Mouse (Mus musculus) heart, embryonic 14.5 days (tissue): ENCODE results near the gene Tmem101. TPM values are rescaled to one million over a fixed set of nuclear protein-coding genes. Genes with fewer than 3 reads are reported as not detected.
A peak's percentile ranks its signal among the peaks of the same experiment; 100 is the strongest.

Experiments
- ATAC-seq: fragments of 200-750 bp; cut with Nextera tagmentation; 2 replicates; pipeline ENCODE4 v1.8.0; 2017; ENCODE audit warnings: low read depth, moderate TSS enrichment; ENCODE audit not compliant: insufficient number of reproducible peaks, insufficient read depth, low FRiP score
- H3K27ac ChIP-seq, 2 experiments: fragments of 200-500 bp in 1 of 2; fragments of 300-500 bp in 1 of 2; sonication (generic) in 1 of 2; replicated peaks in 1 of 2; 2 replicates each; pipeline ENCODE4 v1.5.1; 2012 to 2014; ENCODE audit warnings: low read depth in 2 of 2, low read length in 2 of 2, control low read depth in 1 of 2, mild to moderate bottlenecking in 1 of 2, mixed read lengths in 1 of 2; ENCODE audit not compliant: control insufficient read depth in 1 of 2, insufficient read depth in 1 of 2
- H3K27me3 ChIP-seq: fragments of 300-500 bp; sonication (generic); 2 replicates; pipeline ENCODE4 v1.6.1; 2014; ENCODE audit warnings: mild to moderate bottlenecking, low read length, control low read depth; ENCODE audit not compliant: control insufficient read depth, insufficient read depth
- H3K36me3 ChIP-seq: fragments of 300-500 bp; sonication (generic); 2 replicates; pipeline ENCODE4 v1.6.1; 2014; ENCODE audit warnings: mild to moderate bottlenecking, control low read depth, low read length, mixed read lengths; ENCODE audit not compliant: control insufficient read depth, insufficient read depth
- H3K4me1 ChIP-seq, 2 experiments: fragments of 200-500 bp in 1 of 2; fragments of 300-500 bp in 1 of 2; sonication (generic) in 1 of 2; 2 replicates each; pipeline ENCODE4 v1.6.1; 2012 to 2014; ENCODE audit warnings: low read length in 2 of 2, control low read depth in 1 of 2, mixed read lengths in 1 of 2; ENCODE audit not compliant: control insufficient read depth in 2 of 2, insufficient read depth in 2 of 2
- H3K4me2 ChIP-seq: fragments of 300-500 bp; sonication (generic); 2 replicates; pipeline ENCODE4 v1.6.1; 2014; ENCODE audit warnings: mild to moderate bottlenecking, low read length
- H3K4me3 ChIP-seq, 2 experiments: fragments of 200-500 bp in 1 of 2; fragments of 300-500 bp in 1 of 2; sonication (generic) in 1 of 2; 2 replicates each; pipeline ENCODE4 v1.5.1; 2012 to 2014; ENCODE audit warnings: low read length in 2 of 2, mild to moderate bottlenecking in 2 of 2, control low read depth in 1 of 2, low read depth in 1 of 2, moderate library complexity in 1 of 2; ENCODE audit not compliant: control insufficient read depth in 1 of 2, insufficient read depth in 1 of 2
- H3K9ac ChIP-seq: fragments of 300-500 bp; sonication (generic); 2 replicates; pipeline ENCODE4 v1.6.1; 2014; ENCODE audit warnings: mild to moderate bottlenecking, low read length
- H3K9me3 ChIP-seq: fragments of 300-500 bp; sonication (generic); 2 replicates; pipeline ENCODE4 v1.6.1; 2016; ENCODE audit warnings: low read length, control low read depth; ENCODE audit not compliant: control insufficient read depth
- WGBS: fragments of 180-500 bp; shearing (Covaris S2); extraction: QIAGEN DNeasy Blood & Tissue Kit; methylation state at CpG from one replicate; pipeline ENCODE4 v1.1.7; 2014; 5-methylcytosine and 5-hydroxymethylcytosine counted together
- polyA plus RNA-seq: library from polyadenylated mRNA; unstranded; fragments of >200 nt; fragmentation: Nextera tagmentation; extraction: Ambion mirVana; gene quantifications from 2 replicates; pipeline ENCODE4 v1.2.1, GENCODE M21; 2014

Tmem101 gene
- polyA plus RNA-seq, 1 experiment from 2014 or later = 34.1 TPM

DNA sequence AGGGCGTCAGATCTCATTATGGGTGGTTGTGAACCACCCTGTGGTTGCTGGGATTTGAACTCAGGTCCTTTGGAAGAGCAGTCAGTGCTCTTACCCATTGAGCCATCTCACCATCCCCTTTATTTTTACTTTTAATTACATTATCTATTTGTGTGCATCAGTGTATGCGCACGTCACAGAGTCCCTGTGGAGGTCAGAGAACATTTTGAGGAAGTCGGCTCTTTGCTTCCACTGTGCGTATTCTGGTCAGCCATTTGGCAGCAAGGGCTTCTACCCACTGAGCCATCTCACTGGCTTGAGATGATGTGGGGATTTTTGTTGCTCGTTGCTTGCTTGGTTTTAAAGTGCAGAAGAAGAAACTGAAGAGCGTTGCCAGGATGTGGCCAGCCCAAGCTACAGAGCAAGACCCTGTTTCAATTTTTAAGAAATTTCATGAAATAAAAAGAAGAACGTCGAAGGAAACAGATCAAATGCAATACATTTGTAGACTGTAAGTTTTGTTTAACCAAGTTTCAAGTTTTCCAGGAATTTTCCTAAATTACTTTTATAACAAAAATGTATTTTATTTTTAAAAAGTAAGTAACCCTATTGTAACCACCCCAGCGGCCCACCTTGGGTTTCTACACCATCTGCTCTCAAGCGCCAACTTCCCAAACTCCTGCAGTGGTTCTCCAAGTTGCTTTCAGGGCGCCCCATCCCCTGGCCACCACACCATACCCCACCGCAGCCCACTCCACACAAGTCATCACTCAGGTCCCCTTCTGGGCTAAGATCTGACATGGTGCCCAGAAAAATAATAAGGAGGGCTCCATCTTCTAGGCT is 18.4 kb downstream of the Tmem101 start:
- 42% methylated on average over 13 of the region's 13 CpGs for WGBS
- Histone ChIP-seq H3K9ac (0 out of 2 replicates have a peak overlapping the region, but pooled peaks have one; percentile 53), H3K27me3 (peaks cover 8% of the 10 kb centered on the region; the same call in 1 of the 2 replicates), H3K4me3 (peak overlapping the region; percentile 18 to 24), H3K27ac (no peak overlapping the region), H3K36me3 (no peaks in the 10 kb centered on the region), H3K4me2 (peak overlapping the region; percentile 60), H3K9me3 (no peaks in the 10 kb centered on the region), H3K4me1 (peaks cover 0 to 3% of the 10 kb centered on the region in 2 experiments; a peak in 1 of 4 replicates)
- ATAC-seq = no peak

DNA sequence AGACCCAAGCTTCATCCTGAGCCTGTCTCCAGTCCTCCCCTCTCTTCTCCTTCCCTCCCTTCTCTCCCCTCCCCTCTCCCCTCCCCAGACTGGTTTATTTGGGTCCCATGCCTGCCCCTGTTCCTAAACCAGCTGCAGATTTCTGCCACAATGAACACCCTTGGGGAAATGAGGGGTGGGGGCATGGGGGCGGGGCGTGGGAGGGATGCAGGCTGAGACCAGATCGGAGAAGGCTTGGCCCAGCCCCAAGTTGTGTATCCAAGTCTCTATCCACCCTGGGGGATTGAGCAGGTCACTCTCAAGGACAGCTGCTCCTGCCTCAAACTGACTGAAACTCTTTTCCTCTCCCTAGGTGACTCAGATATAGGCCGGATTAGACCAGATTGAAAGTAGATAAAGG is 21.7 kb downstream of the Tmem101 start:
- Histone ChIP-seq H3K9ac (no peak overlapping the region), H3K9me3 (no peaks in the 10 kb centered on the region), H3K4me2 (no peak overlapping the region), H3K27me3 (peaks cover 8% of the 10 kb centered on the region; the same call in 1 of the 2 replicates), H3K36me3 (no peaks in the 10 kb centered on the region), H3K4me1 (peaks cover 0 to 3% of the 10 kb centered on the region in 2 experiments; a peak in 1 of 4 replicates), H3K4me3 (no peak overlapping the region), H3K27ac (no peak overlapping the region)
- WGBS = 20% methylated on average over 4 of the region's 4 CpGs
- no peak for ATAC-seq

DNA sequence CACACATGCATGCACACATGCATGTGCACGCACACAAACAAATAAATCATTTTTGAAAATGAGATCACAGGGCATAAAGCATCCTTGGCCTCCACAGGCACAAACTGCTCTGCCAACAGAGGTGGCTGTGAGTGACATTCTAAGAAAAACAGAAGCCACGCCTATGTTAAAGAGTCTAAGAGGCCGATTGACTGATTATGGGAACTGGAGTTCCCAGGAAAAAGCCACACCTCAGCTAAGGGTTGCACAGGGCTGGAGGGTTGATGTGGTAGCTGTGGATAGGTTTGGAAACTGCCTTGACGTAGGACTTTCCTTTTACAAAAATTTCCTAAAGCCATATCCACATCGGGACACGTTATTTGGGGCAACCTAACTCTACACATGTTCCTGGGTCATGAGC is 38.8 kb downstream of the Tmem101 start:
- no peaks in the 10 kb centered on the region for H3K9me3 ChIP-seq
- WGBS = 72% methylated on average over 6 of the region's 6 CpGs
- no peak overlapping the region for H3K4me2 ChIP-seq
- 0 out of 2 replicates have a peak, but pooled peaks cover 4% of the 10 kb centered on the region for H3K27me3 ChIP-seq
- no peak overlapping the region for H3K9ac ChIP-seq
- H3K4me1 ChIP-seq = no peaks in the 10 kb centered on the region
- H3K36me3 ChIP-seq = no peaks in the 10 kb centered on the region
- ATAC-seq = no peak
- H3K4me3 ChIP-seq = no peak overlapping the region
- no peak overlapping the region for H3K27ac ChIP-seq

DNA sequence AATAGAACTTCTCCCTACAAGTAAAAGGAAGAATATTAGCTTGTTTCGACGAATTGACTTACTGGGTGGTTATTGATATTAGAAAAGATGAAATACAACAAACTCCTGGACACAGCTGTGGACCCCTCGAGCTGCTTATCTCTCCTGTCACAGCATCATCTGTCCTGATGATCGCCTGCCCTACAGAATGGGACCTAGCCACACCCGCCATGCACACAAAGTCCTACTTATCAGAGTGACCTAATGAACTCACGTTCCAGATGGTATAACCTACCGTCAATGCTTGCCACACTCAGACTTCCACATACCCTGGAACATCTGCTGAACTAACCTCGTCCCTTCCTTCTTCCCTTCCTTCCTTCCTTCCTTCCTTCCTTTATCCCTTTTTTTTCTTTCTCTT is 40.0 kb downstream of the Tmem101 start:
- Histone ChIP-seq H3K4me1 (no peaks in the 10 kb centered on the region), H3K27me3 (0 out of 2 replicates have a peak, but pooled peaks cover 4% of the 10 kb centered on the region), H3K4me3 (no peak overlapping the region), H3K4me2 (no peak overlapping the region), H3K9me3 (no peaks in the 10 kb centered on the region), H3K9ac (no peak overlapping the region), H3K36me3 (no peaks in the 10 kb centered on the region), H3K27ac (no peak overlapping the region)
- WGBS = 44% methylated on average over 8 of the region's 8 CpGs
- ATAC-seq = no peak

DNA sequence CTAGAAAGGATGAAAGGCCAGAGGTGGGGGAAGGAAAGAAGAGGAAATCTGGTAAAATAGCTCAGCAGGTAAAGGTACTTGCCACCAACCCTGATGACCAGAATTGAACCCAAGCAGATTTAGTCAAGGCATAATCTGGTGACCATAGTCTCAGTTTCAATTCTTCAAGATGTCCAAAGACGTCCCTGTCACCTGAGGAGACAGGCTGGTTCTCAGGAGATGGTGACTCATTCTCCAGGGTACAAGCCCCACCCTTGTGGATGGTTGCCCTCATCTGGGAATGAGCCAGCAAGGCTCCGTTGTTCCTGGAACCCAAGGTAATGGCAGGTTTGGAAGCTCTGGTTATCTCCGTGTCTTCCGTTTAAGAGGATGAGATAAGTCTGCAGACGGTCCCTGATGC is 44.6 kb downstream of the Tmem101 start:
- no peak for ATAC-seq
- no peak overlapping the region for H3K4me3 ChIP-seq
- no peak overlapping the region for H3K4me2 ChIP-seq
- H3K9me3 ChIP-seq = no peaks in the 10 kb centered on the region
- no peaks in the 10 kb centered on the region for H3K36me3 ChIP-seq
- no peak overlapping the region for H3K27ac ChIP-seq
- H3K27me3 ChIP-seq = peaks cover 32% of the 10 kb centered on the region
- 20% methylated on average over 5 of the region's 5 CpGs for WGBS
- H3K4me1 ChIP-seq = no peaks in the 10 kb centered on the region
- no peak overlapping the region for H3K9ac ChIP-seq

DNA sequence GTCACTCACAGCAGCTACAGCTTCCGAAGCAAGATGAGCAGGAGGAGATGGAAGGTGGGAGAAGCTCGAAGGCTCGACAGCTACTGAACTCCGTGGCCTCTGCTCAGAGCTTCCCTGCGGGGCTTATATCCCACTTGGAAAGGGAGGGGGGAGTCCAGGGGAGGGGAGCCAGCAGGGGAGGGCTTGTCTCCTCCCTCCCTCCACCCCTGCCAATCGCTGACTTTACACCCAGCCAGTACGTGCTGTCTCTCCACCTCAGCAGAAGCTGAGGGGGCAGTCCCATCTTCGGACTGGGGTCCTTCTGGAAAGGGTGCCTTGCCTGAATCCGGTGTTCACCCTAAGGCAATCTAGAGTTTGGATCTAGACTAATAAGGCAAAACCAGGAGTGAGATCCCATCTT is 48.5 kb downstream of the Tmem101 start, which contains the start of gene Pyy:
Pyy (minus strand) TSS at position 101 of the 400 bp plus-strand sequence.
- WGBS = 7% methylated on average over 9 of the region's 9 CpGs
- no peaks in the 10 kb centered on the region for H3K36me3 ChIP-seq
- H3K9ac ChIP-seq = no peak within 1 kb of the TSS
- H3K4me3 ChIP-seq = no peak within 1 kb of the TSS
- ATAC-seq = no peak
- H3K4me2 ChIP-seq = peak within 1 kb of the TSS; percentile 11; the same call in 1 of the 2 replicates
- no peak within 1 kb of the TSS for H3K27ac ChIP-seq
- no peaks in the 10 kb centered on the region for H3K4me1 ChIP-seq
- H3K9me3 ChIP-seq = no peaks in the 10 kb centered on the region
- H3K27me3 ChIP-seq = peaks cover 64% of the 10 kb centered on the region

DNA sequence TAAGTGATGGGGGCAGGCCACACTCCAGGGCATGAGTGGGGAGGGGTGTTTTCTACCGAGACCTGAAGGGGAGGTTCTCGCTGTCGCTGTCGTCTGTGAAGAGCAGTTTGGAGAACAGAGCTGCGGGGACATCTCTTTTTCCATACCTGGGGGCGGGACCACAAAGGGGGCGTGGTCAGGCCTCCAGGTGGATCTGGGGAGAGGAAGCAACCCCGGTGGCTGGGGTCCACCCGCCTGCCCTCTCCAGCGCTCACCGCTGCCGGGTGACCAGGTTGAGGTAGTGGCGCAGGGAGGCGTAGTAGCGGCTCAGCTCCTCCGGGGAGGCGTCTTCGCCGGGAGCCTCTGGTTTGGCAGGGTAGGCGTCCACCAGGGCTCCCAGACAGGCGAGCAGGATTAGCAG is 49.3 kb downstream of the Tmem101 start:
- WGBS = 1% methylated on average over 21 of the region's 21 CpGs
- ATAC-seq = no peak
- Histone ChIP-seq H3K4me1 (peaks cover 5% of the 10 kb centered on the region in 2 experiments), H3K27me3 (peaks cover 66% of the 10 kb centered on the region), H3K27ac (no peak overlapping the region), H3K9me3 (no peaks in the 10 kb centered on the region), H3K4me2 (peak overlapping the region; percentile 11; the same call in 1 of the 2 replicates), H3K4me3 (no peak overlapping the region), H3K36me3 (no peaks in the 10 kb centered on the region), H3K9ac (no peak overlapping the region)
